Mouse (Mus musculus): ENCODE measurements around the gene Siae. TPM values are rescaled to one million over a fixed set of nuclear protein-coding genes. Genes with fewer than 3 reads are reported as not detected.
A peak's percentile ranks its signal among the peaks of the same experiment; 100 is the strongest.

Siae gene
- polyA plus RNA-seq, 1 experiment from 2014 or later: 8.6 TPM

GRCm38 (mm10) chr9:37605089-37605488 is 49.6 kb downstream of the Siae start:
- WGBS: 63% methylated on average over 3 of the region's 3 CpGs
- DNase-seq (ENCODE audit: low spot score) (no peak), ATAC-seq (replicated peaks; ENCODE audit: low FRiP score) (no peak; the same call in 1 of the 2 replicates)
- Histone ChIP-seq H3K9me3 (ENCODE audit: control insufficient read depth, low read length) (no peaks in the 10 kb centered on the region), H3K4me2 (no peak overlapping the region), H3K4me3 (ENCODE audit: low read depth, low read length) (no peak overlapping the region), H3K36me3 (ENCODE audit: control insufficient read depth, insufficient read depth, low read length) (no peaks in the 10 kb centered on the region), H3K27ac (ENCODE audit: low read depth, low read length) (no peak overlapping the region), H3K27me3 (replicated peaks; ENCODE audit: control insufficient read depth, insufficient read depth, low read length) (no peaks in the 10 kb centered on the region), H3K4me1 (replicated peaks; ENCODE audit: control insufficient read depth, insufficient read depth, low read length) (peaks cover 14% of the 10 kb centered on the region), H3K9ac (ENCODE audit: low read depth, low read length) (no peak overlapping the region)

GRCm38 (mm10) chr9:37609558-37609957 is 54.1 kb downstream of the Siae start:
- ATAC-seq (replicated peaks; ENCODE audit: low FRiP score): no peak
- WGBS: 68% methylated on average over 4 of the region's 4 CpGs
- no peak for DNase-seq (ENCODE audit: low spot score)

GRCm38 (mm10) chr9:37613182-37613910 is 57.8 kb downstream of the Siae start, which contains the start of gene Spa17:
Gene Spa17 (minus strand): TSS chr9:37613722.
- H3K27ac ChIP-seq (ENCODE audit: low read depth, low read length): peak within 1 kb of the TSS; percentile 42; the same call in 1 of the 2 replicates
- peak within 1 kb of the TSS; percentile 74 for H3K4me2 ChIP-seq
- H3K4me3 ChIP-seq (ENCODE audit: low read depth, low read length): peak within 1 kb of the TSS; percentile 69
- no peaks in the 10 kb centered on the region for H3K36me3 ChIP-seq (ENCODE audit: control insufficient read depth, insufficient read depth, low read length)
- DNase-seq (ENCODE audit: low spot score) (peak; percentile 91), ATAC-seq (replicated peaks; ENCODE audit: low FRiP score) (peak; percentile 96)
- WGBS: under 1% methylated on average over 45 of the region's 45 CpGs
- peak within 1 kb of the TSS; percentile 68 for H3K9ac ChIP-seq (ENCODE audit: low read depth, low read length)
- H3K27me3 ChIP-seq (replicated peaks; ENCODE audit: control insufficient read depth, insufficient read depth, low read length): no peaks in the 10 kb centered on the region
- H3K9me3 ChIP-seq (ENCODE audit: control insufficient read depth, low read length): no peaks in the 10 kb centered on the region
- H3K4me1 ChIP-seq (replicated peaks; ENCODE audit: control insufficient read depth, insufficient read depth, low read length): 0 out of 2 replicates have a peak, but pooled peaks cover 3% of the 10 kb centered on the region

More at GRCm38 (mm10) chr9:37609558-37609957, 54.1 kb downstream of the Siae start:
- no peaks in the 10 kb centered on the region for H3K36me3 ChIP-seq (ENCODE audit: control insufficient read depth, insufficient read depth, low read length)
- no peak overlapping the region for H3K27ac ChIP-seq (ENCODE audit: low read depth, low read length)
- no peak overlapping the region for H3K9ac ChIP-seq (ENCODE audit: low read depth, low read length)
- no peaks in the 10 kb centered on the region for H3K27me3 ChIP-seq (replicated peaks; ENCODE audit: control insufficient read depth, insufficient read depth, low read length)
- no peak overlapping the region for H3K4me3 ChIP-seq (ENCODE audit: low read depth, low read length)
- 0 out of 2 replicates have a peak, but pooled peaks cover 6% of the 10 kb centered on the region for H3K4me1 ChIP-seq (replicated peaks; ENCODE audit: control insufficient read depth, insufficient read depth, low read length)
- H3K9me3 ChIP-seq (ENCODE audit: control insufficient read depth, low read length): no peaks in the 10 kb centered on the region
- H3K4me2 ChIP-seq: no peak overlapping the region

- DNase-seq (ENCODE audit: low spot score) (no peak), ATAC-seq (replicated peaks; ENCODE audit: low FRiP score) (peak; percentile 46)
- Histone ChIP-seq H3K4me2 (peak overlapping the region; percentile 74), H3K9me3 (ENCODE audit: control insufficient read depth, low read length) (no peaks in the 10 kb centered on the region), H3K27me3 (replicated peaks; ENCODE audit: control insufficient read depth, insufficient read depth, low read length) (no peaks in the 10 kb centered on the region), H3K4me3 (ENCODE audit: low read depth, low read length) (peak overlapping the region; percentile 69), H3K36me3 (ENCODE audit: control insufficient read depth, insufficient read depth, low read length) (no peaks in the 10 kb centered on the region), H3K9ac (ENCODE audit: low read depth, low read length) (peak overlapping the region; percentile 66), H3K27ac (ENCODE audit: low read depth, low read length) (peak overlapping the region; percentile 23; the same call in 1 of the 2 replicates), H3K4me1 (replicated peaks; ENCODE audit: control insufficient read depth, insufficient read depth, low read length) (0 out of 2 replicates have a peak, but pooled peaks cover 3% of the 10 kb centered on the region)
- 24% methylated on average over 6 of the region's 6 CpGs for WGBS
These were observed 58.4 kb downstream of the Siae start for GRCm38 (mm10) chr9:37613911-37614280.

GRCm38 (mm10) chr9:37614316-37614715 is 58.8 kb downstream of the Siae start:
- peak overlapping the region; percentile 66; the same call in 1 of the 2 replicates for H3K9ac ChIP-seq (ENCODE audit: low read depth, low read length)
- DNase-seq (ENCODE audit: low spot score) (no peak), ATAC-seq (replicated peaks; ENCODE audit: low FRiP score) (0 out of 2 replicates have a peak, but pooled peaks have one; percentile 5)
- H3K4me2 ChIP-seq: peak overlapping the region; percentile 74
- H3K4me3 ChIP-seq (ENCODE audit: low read depth, low read length): peak overlapping the region; percentile 69
- H3K4me1 ChIP-seq (replicated peaks; ENCODE audit: control insufficient read depth, insufficient read depth, low read length): 0 out of 2 replicates have a peak, but pooled peaks cover 3% of the 10 kb centered on the region
- H3K9me3 ChIP-seq (ENCODE audit: control insufficient read depth, low read length): no peaks in the 10 kb centered on the region
- H3K36me3 ChIP-seq (ENCODE audit: control insufficient read depth, insufficient read depth, low read length): no peaks in the 10 kb centered on the region
- no peak overlapping the region for H3K27ac ChIP-seq (ENCODE audit: low read depth, low read length)
- no peaks in the 10 kb centered on the region for H3K27me3 ChIP-seq (replicated peaks; ENCODE audit: control insufficient read depth, insufficient read depth, low read length)

GRCm38 (mm10) chr9:37615220-37615619 is 59.7 kb downstream of the Siae start:
- 71% methylated on average over 5 of the region's 5 CpGs for WGBS
- H3K27me3 ChIP-seq (replicated peaks; ENCODE audit: control insufficient read depth, insufficient read depth, low read length): no peaks in the 10 kb centered on the region
- ATAC-seq (replicated peaks; ENCODE audit: low FRiP score) (no peak), DNase-seq (ENCODE audit: low spot score) (no peak)
- H3K4me1 ChIP-seq (replicated peaks; ENCODE audit: control insufficient read depth, insufficient read depth, low read length): 0 out of 2 replicates have a peak, but pooled peaks cover 3% of the 10 kb centered on the region
- H3K4me2 ChIP-seq: no peak overlapping the region
- H3K36me3 ChIP-seq (ENCODE audit: control insufficient read depth, insufficient read depth, low read length): no peaks in the 10 kb centered on the region
- H3K9ac ChIP-seq (ENCODE audit: low read depth, low read length): no peak overlapping the region
- no peaks in the 10 kb centered on the region for H3K9me3 ChIP-seq (ENCODE audit: control insufficient read depth, low read length)
- no peak overlapping the region for H3K4me3 ChIP-seq (ENCODE audit: low read depth, low read length)
- no peak overlapping the region for H3K27ac ChIP-seq (ENCODE audit: low read depth, low read length)

GRCm38 (mm10) chr9:37616770-37617169 is 61.3 kb downstream of the Siae start:
- WGBS: 50% methylated on average over 2 of the region's 2 CpGs
- Histone ChIP-seq H3K4me1 (replicated peaks; ENCODE audit: control insufficient read depth, insufficient read depth, low read length) (0 out of 2 replicates have a peak, but pooled peaks cover 3% of the 10 kb centered on the region), H3K36me3 (ENCODE audit: control insufficient read depth, insufficient read depth, low read length) (no peaks in the 10 kb centered on the region), H3K27me3 (replicated peaks; ENCODE audit: control insufficient read depth, insufficient read depth, low read length) (no peaks in the 10 kb centered on the region), H3K4me2 (no peak overlapping the region), H3K27ac (ENCODE audit: low read depth, low read length) (no peak overlapping the region), H3K4me3 (ENCODE audit: low read depth, low read length) (no peak overlapping the region), H3K9me3 (ENCODE audit: control insufficient read depth, low read length) (no peaks in the 10 kb centered on the region), H3K9ac (ENCODE audit: low read depth, low read length) (no peak overlapping the region)
- ATAC-seq (replicated peaks; ENCODE audit: low FRiP score) (no peak), DNase-seq (ENCODE audit: low spot score) (no peak)

- Histone ChIP-seq H3K9ac (ENCODE audit: low read depth, low read length) (no peak overlapping the region), H3K27ac (ENCODE audit: low read depth, low read length) (no peak overlapping the region), H3K4me3 (ENCODE audit: low read depth, low read length) (no peak overlapping the region), H3K4me2 (no peak overlapping the region), H3K36me3 (ENCODE audit: control insufficient read depth, insufficient read depth, low read length) (no peaks in the 10 kb centered on the region), H3K4me1 (replicated peaks; ENCODE audit: control insufficient read depth, insufficient read depth, low read length) (no peaks in the 10 kb centered on the region), H3K9me3 (ENCODE audit: control insufficient read depth, low read length) (no peaks in the 10 kb centered on the region), H3K27me3 (replicated peaks; ENCODE audit: control insufficient read depth, insufficient read depth, low read length) (no peaks in the 10 kb centered on the region)
- no peak for ATAC-seq (replicated peaks; ENCODE audit: low FRiP score)
- DNase-seq (ENCODE audit: low spot score): no peak
- 79% methylated on average over 6 of the region's 6 CpGs for WGBS
These were observed 65.8 kb downstream of the Siae start for GRCm38 (mm10) chr9:37621290-37621689.

GRCm38 (mm10) chr9:37623981-37624380 is 68.5 kb downstream of the Siae start:
- Histone ChIP-seq H3K4me1 (replicated peaks; ENCODE audit: control insufficient read depth, insufficient read depth, low read length) (no peaks in the 10 kb centered on the region), H3K4me3 (ENCODE audit: low read depth, low read length) (no peak overlapping the region), H3K36me3 (ENCODE audit: control insufficient read depth, insufficient read depth, low read length) (no peaks in the 10 kb centered on the region), H3K9ac (ENCODE audit: low read depth, low read length) (no peak overlapping the region), H3K27me3 (replicated peaks; ENCODE audit: control insufficient read depth, insufficient read depth, low read length) (no peaks in the 10 kb centered on the region), H3K4me2 (no peak overlapping the region), H3K27ac (ENCODE audit: low read depth, low read length) (no peak overlapping the region), H3K9me3 (ENCODE audit: control insufficient read depth, low read length) (no peaks in the 10 kb centered on the region)
- WGBS: 77% methylated on average over 3 of the region's 3 CpGs
- ATAC-seq (replicated peaks; ENCODE audit: low FRiP score): no peak
- no peak for DNase-seq (ENCODE audit: low spot score)

All from liver, embryonic 11.5 days (tissue).